Mouse (Mus musculus): Measurements from ENCODE around the gene Slc4a4.
"Not testable (repeated sequence)": the region's sequence is repeated elsewhere in the genome, so short reads cannot be mapped to it uniquely, and the experiment has no call there.

The Slc4a4 gene

GRCm38 (mm10) chr5:88961351-88961761 is 74.7 kb downstream of the Slc4a4 start:
- no peak for DNase-seq

GRCm38 (mm10) chr5:88964685-88965290 is 78.2 kb downstream of the Slc4a4 start:
- no peak for DNase-seq

- no peak for DNase-seq
Measured at GRCm38 (mm10) chr5:88966507-88966906, 79.9 kb downstream of the Slc4a4 start.

- no peak for DNase-seq
Measured at GRCm38 (mm10) chr5:88968923-88969639, 82.5 kb downstream of the Slc4a4 start.

- DNase-seq: no peak
Measured at GRCm38 (mm10) chr5:88971554-88971953, 84.9 kb downstream of the Slc4a4 start.

GRCm38 (mm10) chr5:88972277-88972676 is 85.7 kb downstream of the Slc4a4 start:
- DNase-seq: no peak

- DNase-seq: no peak
Measured at GRCm38 (mm10) chr5:88973130-88973529, 86.5 kb downstream of the Slc4a4 start.

GRCm38 (mm10) chr5:88975694-88976093 is 89.1 kb downstream of the Slc4a4 start:
- DNase-seq: no peak

- DNase-seq: no peak
Measured at GRCm38 (mm10) chr5:88976428-88976827, 89.8 kb downstream of the Slc4a4 start.

- no peak for DNase-seq
Measured at GRCm38 (mm10) chr5:88980740-88981139, 94.1 kb downstream of the Slc4a4 start.

- DNase-seq: no peak
Measured at GRCm38 (mm10) chr5:88981243-88982014, 94.8 kb downstream of the Slc4a4 start.

GRCm38 (mm10) chr5:88982040-88982736 is 95.6 kb downstream of the Slc4a4 start:
- no peak for DNase-seq

GRCm38 (mm10) chr5:88983170-88983569 is 96.6 kb downstream of the Slc4a4 start:
- DNase-seq: no peak

- DNase-seq: no peak
Measured at GRCm38 (mm10) chr5:88983652-88984051, 97.0 kb downstream of the Slc4a4 start.

GRCm38 (mm10) chr5:88989018-88989417 is 102.4 kb downstream of the Slc4a4 start:
- no peak for DNase-seq

GRCm38 (mm10) chr5:88990196-88990747 is 103.7 kb downstream of the Slc4a4 start:
- no peak for DNase-seq

GRCm38 (mm10) chr5:88991309-88991708 is 104.7 kb downstream of the Slc4a4 start:
- DNase-seq: not testable (repeated sequence)

GRCm38 (mm10) chr5:88994533-88994932 is 107.9 kb downstream of the Slc4a4 start:
- peak; percentile 32 for DNase-seq

GRCm38 (mm10) chr5:88996246-88996645 is 109.6 kb downstream of the Slc4a4 start:
- DNase-seq: no peak

GRCm38 (mm10) chr5:88997277-88997676 is 110.7 kb downstream of the Slc4a4 start:
- DNase-seq: no peak

- no peak for DNase-seq
Measured at GRCm38 (mm10) chr5:88999793-89000192, 113.2 kb downstream of the Slc4a4 start.

GRCm38 (mm10) chr5:89000598-89000997 is 114.0 kb downstream of the Slc4a4 start:
- DNase-seq: no peak

GRCm38 (mm10) chr5:89010116-89010515 is 123.5 kb downstream of the Slc4a4 start:
- no peak for DNase-seq

All from right cerebral cortex, postnatal 4 days (tissue).